Mouse (Mus musculus) spleen, postnatal 36 days (tissue): ENCODE measurements around the gene 1700021F05Rik.

Source experiments
- DNase-seq, 2 experiments: peaks; one replicate each; pipeline ENCODE4 v3.0.0; 2022; ENCODE audit warnings: low spot score in 2 of 2, mixed read lengths in 1 of 2

1700021F05Rik gene

DNA sequence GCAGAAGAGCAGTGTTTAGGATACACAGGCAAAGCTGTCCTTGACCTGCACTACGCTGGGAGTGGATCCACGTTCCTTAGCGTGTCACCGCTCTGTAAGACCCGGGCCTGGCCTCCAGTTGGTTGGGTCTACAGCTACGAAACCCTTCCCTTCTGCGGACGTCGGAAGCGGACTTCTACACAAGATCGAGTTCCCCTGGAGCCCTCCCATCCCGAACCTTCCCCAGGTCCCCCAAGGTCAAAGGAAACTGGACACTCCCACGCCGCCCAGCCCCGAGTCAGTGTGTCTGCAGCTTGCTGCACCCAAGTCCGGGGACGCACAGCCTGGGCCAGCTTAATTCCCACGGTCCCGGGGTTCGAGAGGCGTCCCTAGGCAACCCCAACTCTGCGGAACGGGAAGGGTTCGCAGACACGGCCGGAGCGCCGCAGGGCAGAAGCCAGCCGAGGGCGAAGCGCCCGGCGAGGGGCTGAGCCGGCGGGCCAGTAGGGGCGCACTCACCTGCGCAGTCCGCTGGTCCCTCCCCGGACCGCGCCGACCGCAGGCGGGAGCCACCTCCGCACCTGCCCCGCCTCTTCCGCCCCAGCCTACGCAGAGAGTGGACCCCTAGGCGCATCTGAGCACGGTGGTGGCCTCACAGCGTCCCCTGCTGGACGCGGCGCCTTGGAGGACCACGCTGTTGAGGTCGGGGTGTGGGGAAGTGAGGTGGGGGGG is at the start of gene 1700021F05Rik:
1700021F05Rik (minus strand) TSS at position 553 of the 711 bp plus-strand sequence.
- DNase-seq: peak; percentile 95 to 96

DNA sequence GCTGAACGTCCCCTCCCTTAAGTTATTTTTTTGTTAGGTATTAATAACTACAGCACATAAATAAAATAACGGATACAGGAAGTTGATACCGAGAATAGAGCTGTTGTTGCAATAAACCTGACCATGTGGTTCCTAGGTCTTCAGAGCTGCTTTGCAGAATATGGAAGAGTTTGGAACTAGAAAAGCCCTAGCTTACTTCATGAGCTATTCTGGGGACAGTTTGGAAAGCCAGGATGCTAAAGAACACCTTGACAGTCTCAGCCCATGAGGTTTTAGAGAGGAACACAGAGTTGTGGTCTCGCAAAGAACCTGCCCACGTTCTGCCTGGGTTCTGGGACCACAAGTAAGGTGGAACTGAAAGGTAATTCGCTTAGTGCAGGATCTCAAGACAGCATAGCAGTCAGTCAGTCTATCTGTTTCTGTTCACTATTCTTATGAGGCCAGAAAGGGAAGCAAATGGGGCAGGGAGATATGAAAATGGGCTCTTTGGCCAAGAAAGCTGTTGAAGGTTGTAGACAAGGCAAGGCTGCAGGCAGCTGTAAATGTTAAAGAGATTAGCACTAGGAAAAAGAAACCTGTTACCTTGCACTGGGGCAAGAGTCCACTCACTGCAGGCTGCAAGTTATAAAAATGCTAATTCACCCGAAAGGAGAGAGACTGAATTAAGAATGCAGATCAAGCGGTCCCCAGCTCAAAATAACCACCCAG is 47.8 kb upstream of the 1700021F05Rik start:
- peak; percentile 52 to 64 for DNase-seq

DNA sequence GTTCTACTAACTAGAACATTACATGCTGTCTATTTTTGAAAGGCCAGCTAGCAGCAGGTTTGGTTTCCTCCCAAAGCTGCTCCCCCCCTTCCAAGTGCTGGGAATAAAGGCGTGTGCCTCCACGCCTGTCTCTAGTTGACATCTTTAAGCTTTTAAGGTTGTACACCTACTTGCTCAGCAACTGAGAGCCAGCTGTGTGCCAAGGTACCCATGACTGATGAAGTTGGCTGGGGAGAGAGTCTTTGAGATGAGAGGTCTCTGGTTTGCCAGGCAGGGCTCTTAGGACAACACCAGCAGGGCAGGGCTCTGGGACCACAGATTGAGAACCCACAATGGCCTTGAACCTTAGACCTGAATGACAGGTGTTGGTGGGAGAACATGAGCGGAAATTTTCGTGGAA is 43.7 kb upstream of the 1700021F05Rik start:
- no peak for DNase-seq

DNA sequence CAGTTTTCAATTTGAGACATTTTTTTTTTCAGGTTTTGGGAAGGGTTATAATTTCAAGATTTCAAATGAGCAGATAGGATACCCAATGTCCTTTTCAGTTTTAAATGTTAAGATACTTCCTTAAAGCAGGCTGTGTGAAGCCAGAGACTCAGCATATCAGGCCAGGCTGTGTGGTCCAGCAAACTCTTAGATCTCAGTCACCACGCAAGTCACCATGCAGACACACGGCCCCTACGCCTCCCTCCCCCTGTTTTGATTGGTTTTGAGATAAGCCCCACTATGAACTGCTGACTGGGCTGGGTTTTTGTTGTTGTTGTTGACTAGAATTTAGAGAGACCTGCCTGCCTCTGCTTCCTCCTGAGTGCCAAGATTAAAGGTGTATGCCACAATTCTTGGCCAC is 40.5 kb upstream of the 1700021F05Rik start:
- no peak for DNase-seq

DNA sequence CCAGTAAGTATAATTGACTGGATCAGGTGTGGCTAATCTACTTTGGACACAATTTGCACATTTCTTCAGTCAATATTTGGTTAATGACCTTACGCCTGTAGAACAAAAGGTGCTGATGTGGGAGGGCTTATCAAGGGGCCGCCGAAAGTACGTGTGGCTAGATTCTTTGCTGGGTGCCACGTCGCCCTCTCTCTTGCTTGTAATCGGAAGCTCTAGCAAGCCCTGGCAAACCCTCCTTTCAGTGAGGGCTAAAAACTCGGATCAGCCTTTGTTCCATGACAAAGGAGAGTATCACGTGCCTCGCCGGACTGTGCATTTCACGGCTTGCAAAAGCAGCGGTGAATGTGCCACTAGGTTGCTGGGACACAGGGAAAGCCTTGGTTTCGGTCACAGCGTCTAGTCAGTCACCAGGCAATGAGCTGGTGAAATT is 39.9 kb upstream of the 1700021F05Rik start:
- DNase-seq: peak; percentile 37 to 40

DNA sequence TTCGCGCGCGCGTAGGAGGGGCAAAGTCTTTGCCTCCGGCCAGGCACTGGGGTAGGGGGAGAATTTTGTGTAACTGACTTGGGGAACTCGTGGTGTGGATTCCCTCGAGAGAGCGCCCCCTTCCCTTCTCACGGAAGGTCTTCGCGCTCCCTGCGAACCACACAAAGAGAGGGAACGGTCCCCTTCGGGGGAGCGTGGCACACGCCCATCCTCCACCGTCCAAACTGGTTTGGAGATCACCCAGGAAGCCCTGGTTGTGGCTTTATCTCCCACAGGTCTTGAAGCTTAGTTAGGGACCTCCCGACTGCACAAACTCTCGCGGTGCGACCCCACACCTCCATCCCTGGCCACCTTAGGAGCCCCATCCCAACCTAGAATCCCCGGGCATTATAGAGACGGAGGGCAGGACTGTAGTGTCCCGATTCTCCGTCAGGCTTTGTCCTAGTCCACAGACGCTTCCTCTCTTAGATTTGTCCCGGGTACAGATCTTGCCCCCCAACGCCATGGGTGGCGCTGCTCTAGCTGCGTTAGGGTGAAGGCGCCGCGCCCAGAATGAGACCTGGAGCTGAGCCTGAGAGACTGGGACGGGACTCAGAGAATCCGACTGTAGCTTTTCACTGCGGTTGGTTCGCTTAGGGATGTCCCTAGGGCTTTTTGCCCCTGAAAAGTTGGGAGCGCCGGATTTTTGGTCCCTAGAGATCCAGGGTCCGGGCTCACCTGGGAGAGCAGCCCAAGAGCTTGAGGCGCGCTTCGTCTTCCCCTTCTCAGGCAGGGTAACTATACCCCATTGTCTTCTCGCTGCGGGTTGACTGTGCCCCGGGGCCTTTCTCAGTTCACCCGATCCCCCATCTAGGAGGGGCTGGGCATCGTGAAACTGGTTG is 38.8 kb upstream of the 1700021F05Rik start:
- DNase-seq: peak; percentile 68 to 73

DNA sequence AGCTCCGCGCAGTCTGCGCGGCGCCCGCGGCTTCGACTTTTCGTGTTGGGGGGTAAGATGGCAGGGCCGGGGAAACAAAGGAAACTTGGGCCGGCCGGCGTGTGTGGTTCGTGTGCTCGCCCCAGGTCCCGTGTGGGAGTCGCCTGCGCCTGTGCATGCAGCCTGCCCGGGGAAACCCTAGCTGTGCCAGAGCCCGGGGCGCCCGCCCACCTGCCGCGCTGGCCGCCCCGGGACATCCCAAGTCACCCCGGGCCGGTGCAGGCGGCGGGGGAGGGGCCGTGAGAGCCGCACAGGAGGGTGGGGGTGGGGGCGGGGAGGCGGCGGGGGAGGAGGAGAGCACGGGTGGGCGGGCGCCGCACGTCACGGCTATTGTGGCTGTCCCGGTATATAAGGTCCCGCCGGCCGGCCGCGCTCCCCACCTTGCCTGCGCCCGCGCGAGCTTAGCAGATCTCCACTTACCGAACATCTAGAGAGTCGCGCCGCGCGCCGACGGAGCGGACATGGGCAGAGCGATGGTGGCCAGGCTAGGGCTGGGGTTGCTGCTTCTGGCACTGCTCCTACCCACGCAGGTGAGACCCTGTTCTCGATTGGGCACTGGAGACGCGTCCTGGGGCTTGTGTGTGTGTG is 38.1 kb upstream of the 1700021F05Rik start:
- peak; percentile 90 to 93 for DNase-seq

DNA sequence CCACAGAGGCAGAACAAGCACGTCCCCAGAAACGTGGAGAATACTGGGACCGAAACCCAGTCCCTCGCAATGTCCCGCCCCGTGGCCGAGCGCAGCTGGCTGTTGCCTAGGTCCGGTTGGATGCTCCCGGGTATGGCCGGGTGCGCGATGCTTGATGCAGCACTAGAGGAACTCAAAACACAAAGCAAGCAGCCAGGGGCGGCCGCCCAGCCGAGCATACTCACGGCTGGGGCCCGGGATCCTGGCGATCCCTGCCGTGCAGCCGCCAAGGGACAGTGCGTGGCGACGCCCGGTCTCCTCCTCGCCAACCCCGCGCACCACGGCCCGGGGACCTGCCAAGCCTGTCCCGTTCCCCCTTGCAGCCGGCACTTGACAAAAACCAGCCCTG is 37.6 kb upstream of the 1700021F05Rik start:
- peak; percentile 65 to 76 for DNase-seq

DNA sequence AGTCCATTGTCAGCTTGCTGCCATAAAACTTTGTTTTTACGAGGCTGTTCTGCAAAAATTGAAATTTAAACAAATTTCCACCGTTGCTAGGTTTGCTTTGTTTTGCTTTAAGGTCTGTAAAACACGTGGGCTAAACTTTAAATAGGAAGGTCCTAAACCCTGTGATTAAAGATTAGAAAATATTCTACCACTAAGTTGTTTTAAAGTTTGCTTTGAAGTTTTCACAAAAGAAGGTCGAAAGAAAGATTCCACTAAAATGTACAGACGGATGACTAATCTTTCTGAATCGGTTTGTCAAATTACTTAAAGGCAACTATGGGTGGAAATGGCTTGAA is 37.2 kb upstream of the 1700021F05Rik start, which contains the start of gene Cd24a:
Cd24a (plus strand) TSS at position 288 of the 335 bp plus-strand sequence.
- no peak for DNase-seq

DNA sequence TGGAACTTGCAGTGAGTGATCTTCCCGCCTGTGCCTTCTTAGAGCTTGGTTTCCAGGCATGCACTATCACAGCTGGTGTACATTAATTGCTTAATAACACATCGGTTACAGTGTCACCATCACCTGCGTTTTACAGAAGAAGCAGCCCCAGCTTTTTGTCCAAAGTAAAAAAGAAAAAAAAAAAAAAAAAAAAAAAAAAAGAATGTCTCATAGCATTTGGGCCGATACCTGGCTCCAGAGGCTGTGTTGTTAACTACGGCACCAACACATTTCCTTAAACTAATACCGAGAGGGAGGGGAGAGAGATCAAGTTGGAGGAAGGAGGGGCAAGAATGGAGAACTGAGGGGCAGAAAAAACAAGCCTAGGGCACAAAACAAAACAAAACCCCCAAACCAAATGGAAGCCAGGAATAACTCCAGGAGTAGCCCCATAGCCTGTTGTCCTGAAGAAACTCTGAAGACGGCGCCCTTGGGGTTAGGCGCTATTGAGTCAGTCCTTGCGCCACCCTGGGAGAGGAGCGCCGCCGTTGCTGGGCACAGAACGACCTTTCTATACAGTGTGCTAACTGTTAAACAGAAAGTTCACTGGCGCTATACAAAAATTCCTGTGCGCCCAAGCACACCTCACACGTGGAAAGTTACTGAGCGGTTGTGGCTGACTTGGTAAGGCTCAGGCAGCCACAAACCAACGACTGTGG is 36.7 kb upstream of the 1700021F05Rik start:
- peak; percentile 48 to 65 for DNase-seq

DNA sequence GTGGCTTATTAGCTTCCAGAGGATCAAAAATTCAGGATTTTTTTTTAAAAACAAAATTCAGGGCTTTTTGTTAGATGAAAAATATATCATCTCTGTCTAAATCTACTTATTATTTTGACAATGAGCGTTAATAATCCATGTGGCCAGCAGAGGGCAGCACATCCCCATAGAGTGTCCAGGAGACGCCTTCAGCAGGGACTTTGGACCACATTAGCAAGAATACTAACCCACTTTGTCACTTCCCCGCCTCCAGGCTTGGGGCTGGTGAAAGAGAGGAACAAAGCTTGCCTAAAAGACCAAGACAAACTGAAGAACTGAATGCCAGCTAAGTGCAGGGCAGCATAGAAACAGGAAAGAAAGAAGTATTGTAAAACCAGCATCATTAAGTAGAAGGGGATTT is 34.2 kb upstream of the 1700021F05Rik start:
- DNase-seq: peak; percentile 77 to 87

DNA sequence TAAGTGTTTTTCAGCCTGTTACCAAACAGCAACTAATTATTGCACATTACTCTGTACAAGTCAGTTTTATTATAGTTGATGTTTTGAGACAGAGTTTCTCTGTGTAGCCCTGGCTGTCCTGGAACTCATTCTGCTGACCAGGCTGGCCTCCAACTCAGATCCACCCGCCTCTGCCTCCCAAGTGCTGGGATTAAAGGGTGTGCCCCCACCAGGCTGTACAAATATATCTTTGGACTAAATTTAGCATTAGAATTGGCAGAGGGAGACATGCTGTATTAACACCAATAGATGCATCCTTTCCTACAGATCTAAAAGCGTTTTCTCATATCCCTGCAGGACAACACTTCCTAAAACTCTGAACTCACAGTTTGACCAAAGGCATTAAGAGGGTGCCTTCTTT is 33.6 kb upstream of the 1700021F05Rik start:
- no peak for DNase-seq

DNA sequence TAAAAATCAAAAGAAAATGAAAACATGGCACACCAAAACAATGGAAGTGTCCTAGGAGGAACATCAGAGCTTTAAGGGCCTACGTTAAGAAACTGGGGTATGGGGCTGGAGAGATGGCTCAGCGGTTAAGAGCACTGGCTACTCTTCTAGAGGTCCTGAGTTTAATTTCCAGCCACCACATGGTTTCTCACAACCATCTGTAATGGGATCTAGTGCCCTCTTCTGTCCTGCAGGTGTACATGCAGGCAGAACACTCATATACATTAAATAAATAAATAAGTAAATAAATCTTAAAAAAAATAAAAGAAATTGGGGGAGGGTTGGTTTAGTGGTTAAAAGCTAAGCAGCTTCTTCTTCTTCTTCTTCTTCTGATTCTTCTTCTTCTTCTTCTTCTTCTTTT is 20.5 kb upstream of the 1700021F05Rik start:
- no peak for DNase-seq

DNA sequence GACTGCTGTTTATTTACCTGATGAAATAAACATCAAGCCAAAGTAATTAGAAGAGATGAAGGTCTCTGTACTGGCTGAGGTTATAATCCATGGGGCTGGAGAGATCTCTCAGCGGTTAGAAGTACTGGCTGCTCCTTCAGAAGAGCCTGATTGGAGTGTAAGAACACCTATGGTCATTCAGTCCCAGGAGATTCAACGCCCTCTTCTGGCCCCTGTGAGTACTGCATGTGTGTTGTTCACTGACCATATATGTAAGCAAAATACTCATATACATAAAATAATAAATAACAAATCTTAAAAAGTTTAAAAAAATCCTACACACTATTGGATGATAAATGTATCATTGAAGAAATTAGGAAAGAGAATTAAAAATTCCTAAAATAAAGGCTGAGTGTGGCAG is 20.0 kb upstream of the 1700021F05Rik start:
- DNase-seq: no peak

DNA sequence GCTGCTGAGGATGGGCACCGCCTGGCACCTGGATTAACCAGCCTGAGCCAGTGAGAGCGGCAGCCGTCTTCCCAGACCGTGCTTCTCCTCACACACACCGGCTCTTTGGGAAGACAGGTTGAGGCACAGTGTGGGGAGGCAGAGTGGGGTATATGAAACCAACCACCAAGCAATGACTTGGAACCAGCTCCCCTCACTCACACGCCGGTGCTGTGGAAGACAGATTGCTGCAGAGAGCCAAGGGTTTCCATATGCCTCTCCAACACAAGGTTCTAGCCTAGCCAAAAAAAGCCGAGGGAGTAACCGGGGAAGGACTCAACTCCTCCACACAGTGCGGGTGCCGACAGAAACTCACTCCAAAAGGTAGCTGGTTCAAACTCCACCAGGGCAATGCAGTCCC is 18.5 kb upstream of the 1700021F05Rik start:
- DNase-seq: no peak

DNA sequence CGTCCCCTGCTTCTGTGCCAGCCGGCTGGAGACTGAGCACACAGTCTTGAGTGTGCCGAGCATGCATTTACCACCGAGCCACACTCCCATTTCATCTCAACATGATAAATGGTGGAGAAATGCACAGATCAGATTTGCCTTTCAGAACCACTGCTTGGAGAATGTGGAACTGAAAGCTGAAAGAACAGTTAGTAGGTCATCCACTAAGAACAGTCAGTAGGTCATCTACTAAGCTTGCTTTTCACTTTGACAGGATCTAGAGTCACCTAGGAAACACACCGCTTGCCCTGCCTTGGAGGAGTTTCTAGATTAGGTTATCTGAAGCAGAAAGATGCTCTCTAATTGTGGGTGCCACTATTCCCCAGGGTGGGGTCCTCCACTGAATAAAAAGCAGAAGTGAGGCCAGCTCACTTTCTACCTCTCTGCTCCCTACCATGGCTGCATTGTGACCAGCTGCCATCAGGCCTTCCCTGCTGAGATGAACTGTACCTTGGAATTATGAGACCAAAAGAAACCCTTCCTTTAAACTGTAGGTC is 16.9 kb upstream of the 1700021F05Rik start:
- DNase-seq: peak; percentile 57 to 60

DNA sequence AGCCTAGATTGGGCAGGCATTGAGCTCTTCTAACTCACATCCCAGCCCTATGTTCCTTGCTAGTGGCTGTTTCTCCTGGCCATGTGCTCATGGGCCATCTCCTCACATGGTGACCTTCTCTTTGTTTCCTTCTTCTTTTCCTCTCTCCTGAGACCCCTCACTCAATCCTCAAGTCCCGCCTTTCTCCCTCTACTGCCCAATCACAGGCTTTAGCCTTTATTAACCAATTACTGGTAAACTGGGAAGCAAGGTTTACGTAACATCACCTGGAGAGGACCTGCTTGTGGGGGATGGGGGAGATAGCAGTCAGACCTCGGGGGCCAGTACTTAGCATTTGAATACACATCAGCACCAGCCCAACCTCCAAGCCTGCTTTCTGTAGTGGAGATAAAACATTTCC is 10.6 kb upstream of the 1700021F05Rik start:
- DNase-seq: no peak

DNA sequence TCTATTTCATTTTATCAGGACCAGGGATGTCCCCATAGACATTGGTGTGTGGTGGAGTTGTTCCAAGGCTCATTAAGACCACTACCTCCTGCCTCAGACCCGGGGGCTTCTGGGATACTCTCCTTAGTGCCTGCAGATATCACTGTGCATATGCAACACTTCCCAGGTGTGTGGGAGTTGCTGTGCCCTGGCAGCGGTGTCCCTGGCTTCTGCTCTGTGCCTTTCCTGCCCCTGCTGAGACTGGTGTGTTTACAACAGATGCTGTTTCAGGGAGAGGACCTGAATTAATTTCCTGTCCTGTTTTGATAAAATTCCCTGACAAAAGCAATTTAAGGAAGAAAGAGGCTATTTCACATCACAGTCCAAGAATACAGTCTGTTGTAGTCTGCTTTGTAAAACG is 10.1 kb upstream of the 1700021F05Rik start:
- DNase-seq: no peak

DNA sequence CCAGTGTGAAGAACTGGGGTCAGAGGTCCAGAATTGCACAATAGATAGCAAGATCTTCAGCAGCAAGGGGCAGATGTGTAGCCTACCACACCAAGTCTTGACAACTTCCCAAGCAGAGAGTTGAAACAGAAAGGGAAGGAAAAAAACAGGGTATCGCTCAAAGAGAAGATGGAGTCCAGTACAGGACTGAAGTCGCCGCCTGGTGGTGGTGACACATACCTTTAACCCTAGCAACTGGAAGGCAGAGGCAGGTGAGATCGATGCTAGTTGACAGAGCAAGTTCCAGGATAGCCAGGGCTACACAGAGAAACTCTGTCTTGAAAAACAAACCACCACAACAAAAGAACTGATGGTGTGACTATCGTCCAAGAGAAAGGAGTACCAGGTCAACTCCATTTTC is 8.6 kb upstream of the 1700021F05Rik start:
- DNase-seq: no peak

DNA sequence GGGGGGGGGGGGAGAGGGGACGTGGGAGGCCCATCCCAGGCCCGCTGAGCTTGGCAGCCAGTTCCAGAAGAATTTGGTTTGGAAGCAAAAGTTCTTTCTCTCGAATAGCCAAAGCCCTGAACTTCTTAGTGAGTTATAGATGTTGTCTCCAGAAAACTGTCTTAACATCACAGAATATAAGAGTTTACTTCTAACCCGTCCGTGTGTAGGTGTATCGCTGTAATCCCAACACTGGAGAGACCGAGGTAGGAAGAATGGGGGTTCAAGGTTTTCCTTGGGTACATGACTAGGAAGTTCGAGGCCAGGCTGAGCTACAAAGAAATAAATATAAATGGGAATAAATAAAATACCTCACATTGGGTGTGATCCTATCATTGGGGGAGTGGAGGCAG is 355 bp upstream of the 1700021F05Rik start:
- no peak for DNase-seq

DNA sequence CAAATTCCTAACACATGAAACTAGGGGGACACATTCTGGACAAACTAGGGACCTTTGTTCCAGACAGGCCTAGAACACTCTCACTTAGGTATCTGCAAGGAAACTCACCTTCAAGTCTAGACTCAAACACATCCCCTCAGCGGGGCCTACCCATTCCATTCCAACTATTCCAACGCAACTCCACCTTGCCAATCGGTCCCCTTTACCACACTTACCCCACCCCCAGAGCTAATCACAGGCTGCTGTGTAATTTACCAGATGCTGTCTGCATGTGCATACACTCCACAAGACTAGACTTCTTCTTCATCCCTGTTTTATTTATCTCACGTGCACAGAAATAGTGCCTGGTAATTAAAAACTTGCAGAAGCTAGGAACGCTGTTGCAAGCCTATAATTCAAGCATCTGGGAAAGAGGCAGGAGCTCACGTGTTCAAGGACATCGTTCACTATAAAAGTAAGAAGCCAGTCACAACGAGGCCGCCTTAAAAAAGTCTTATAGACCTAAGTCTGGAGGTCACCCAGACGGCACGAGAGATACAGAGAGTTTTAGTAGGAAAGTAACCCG is 966 bp downstream of the 1700021F05Rik start:
- DNase-seq: no peak
